Mouse (Mus musculus) kidney, adult 18-20 months (tissue): Measurements from ENCODE around the gene AA467197.

Experiments
- DNase-seq: peaks from one replicate; pipeline ENCODE4 v3.0.0; 2021

AA467197 gene

GRCm38 (mm10) chr2:122638673-122639072 lies 1.9 kb downstream of the AA467197 start:
- no peak for DNase-seq

GRCm38 (mm10) chr2:122652096-122653084 lies 15.6 kb downstream of the AA467197 start:
- peak; percentile 27 for DNase-seq

- no peak for DNase-seq
These were observed 19.3 kb downstream of the AA467197 start for GRCm38 (mm10) chr2:122656052-122656451.

GRCm38 (mm10) chr2:122656767-122657166 lies 20.0 kb downstream of the AA467197 start:
- no peak for DNase-seq

GRCm38 (mm10) chr2:122657707-122658524 lies 21.1 kb downstream of the AA467197 start:
- no peak for DNase-seq

- DNase-seq = no peak
These were observed 23.0 kb downstream of the AA467197 start for GRCm38 (mm10) chr2:122659825-122660224.

GRCm38 (mm10) chr2:122665253-122665972 lies 28.6 kb downstream of the AA467197 start:
- no peak for DNase-seq

- peak; percentile 40 for DNase-seq
These were observed 29.4 kb downstream of the AA467197 start for GRCm38 (mm10) chr2:122665973-122666875.

GRCm38 (mm10) chr2:122667856-122668255 lies 31.1 kb downstream of the AA467197 start:
- peak; percentile 21 for DNase-seq

GRCm38 (mm10) chr2:122671714-122672113 lies 34.9 kb downstream of the AA467197 start:
- no peak for DNase-seq

GRCm38 (mm10) chr2:122672841-122673240 lies 36.1 kb downstream of the AA467197 start:
- no peak for DNase-seq

- no peak for DNase-seq
These were observed 38.3 kb downstream of the AA467197 start for GRCm38 (mm10) chr2:122675126-122675525.

- no peak for DNase-seq
These were observed 44.8 kb downstream of the AA467197 start for GRCm38 (mm10) chr2:122681379-122682137.

GRCm38 (mm10) chr2:122682520-122682919 lies 45.7 kb downstream of the AA467197 start:
- no peak for DNase-seq

- no peak for DNase-seq
These were observed 46.9 kb downstream of the AA467197 start for GRCm38 (mm10) chr2:122683641-122684040.

- no peak for DNase-seq
These were observed 49.9 kb downstream of the AA467197 start for GRCm38 (mm10) chr2:122686665-122687064.
